Mouse (Mus musculus): Measurements from ENCODE around the gene A430078G23Rik. TPM values are rescaled to one million over a fixed set of nuclear protein-coding genes. Genes with fewer than 3 reads are reported as not detected.

The A430078G23Rik gene
- total RNA-seq, 1 experiment, result 0.18 TPM

GRCm38 (mm10) chr8:3400509-3400908, 47.3 kb downstream of the A430078G23Rik start:
- TF ChIP-seq CHD2 (IDR thresholded peaks at IDR 0.05; ENCODE audit: low read depth, low read length) (no peak), MAFK (IDR thresholded peaks at IDR 0.05; ENCODE audit: insufficient read depth, low read depth, low read length) (no peak), ZC3H11A (IDR thresholded peaks at IDR 0.05; ENCODE audit: borderline replicate concordance, low read depth, low read length) (no peak), ZNF384 (IDR thresholded peaks at IDR 0.05; ENCODE audit: low read depth, low read length) (no peak), HCFC1 (IDR thresholded peaks at IDR 0.05; ENCODE audit: borderline replicate concordance, insufficient read depth, low read length) (no peak)
- in situ Hi-C loops (cut with MboI; ENCODE audit: low sequenced_read_pairs in 2 of 2, unreplicated experiment in 2 of 2), result no loop called here
- peaks cover 16% of the 10 kb centered on the region; the same call in 1 of the 2 replicates for H3K36me3 ChIP-seq (ENCODE audit: control insufficient read depth, insufficient read depth, low read length, poor library complexity, severe bottlenecking)
- H3K27ac ChIP-seq (ENCODE audit: insufficient read depth, low read depth, low read length, poor library complexity, severe bottlenecking), result peak overlapping the region; percentile 84
- no peak for DNase-seq (ENCODE audit: low read depth, low spot score)
- peaks cover 34 to 55% of the 10 kb centered on the region in 2 experiments for H3K4me1 ChIP-seq (ENCODE audit: control insufficient read depth in 2 of 2, insufficient read depth in 2 of 2, low read length in 2 of 2, poor library complexity in 1 of 2)
- H3K9ac ChIP-seq (ENCODE audit: insufficient read depth, low read depth, low read length, poor library complexity, severe bottlenecking), result no peak overlapping the region; the same call in 1 of the 2 replicates
- no peak overlapping the region for H3K4me3 ChIP-seq (ENCODE audit: insufficient read depth in 1 of 2, low read depth in 1 of 2, low read length in 2 of 2, poor library complexity in 1 of 2, severe bottlenecking in 1 of 2)
- no peaks in the 10 kb centered on the region for H3K9me3 ChIP-seq (ENCODE audit: control insufficient read depth, insufficient read depth, low read depth, low read length)

GRCm38 (mm10) chr8:3407417-3407816, 54.2 kb downstream of the A430078G23Rik start:
- no peak overlapping the region for H3K9ac ChIP-seq (ENCODE audit: insufficient read depth, low read depth, low read length, poor library complexity, severe bottlenecking)
- H3K27ac ChIP-seq (ENCODE audit: insufficient read depth, low read depth, low read length, poor library complexity, severe bottlenecking), result no peak overlapping the region
- no peak overlapping the region for H3K4me3 ChIP-seq (ENCODE audit: insufficient read depth in 1 of 2, low read depth in 1 of 2, low read length in 2 of 2, poor library complexity in 1 of 2, severe bottlenecking in 1 of 2)
- H3K4me1 ChIP-seq (ENCODE audit: control insufficient read depth in 2 of 2, insufficient read depth in 2 of 2, low read length in 2 of 2, poor library complexity in 1 of 2), result peaks cover 7 to 41% of the 10 kb centered on the region in 2 experiments
- in situ Hi-C loops (cut with MboI; ENCODE audit: low sequenced_read_pairs in 2 of 2, unreplicated experiment in 2 of 2), result no loop called here
- peaks cover 16% of the 10 kb centered on the region; the same call in 1 of the 2 replicates for H3K36me3 ChIP-seq (ENCODE audit: control insufficient read depth, insufficient read depth, low read length, poor library complexity, severe bottlenecking)
- H3K9me3 ChIP-seq (ENCODE audit: control insufficient read depth, insufficient read depth, low read depth, low read length), result no peaks in the 10 kb centered on the region
- DNase-seq (ENCODE audit: low read depth, low spot score), result no peak
- TF ChIP-seq CHD2 (IDR thresholded peaks at IDR 0.05; ENCODE audit: low read depth, low read length) (no peak), ZC3H11A (IDR thresholded peaks at IDR 0.05; ENCODE audit: borderline replicate concordance, low read depth, low read length) (no peak), MAFK (IDR thresholded peaks at IDR 0.05; ENCODE audit: insufficient read depth, low read depth, low read length) (no peak), HCFC1 (IDR thresholded peaks at IDR 0.05; ENCODE audit: borderline replicate concordance, insufficient read depth, low read length) (no peak), ZNF384 (IDR thresholded peaks at IDR 0.05; ENCODE audit: low read depth, low read length) (no peak)

- H3K4me1 ChIP-seq (ENCODE audit: control insufficient read depth in 2 of 2, insufficient read depth in 2 of 2, low read length in 2 of 2, poor library complexity in 1 of 2), result peaks cover 21 to 47% of the 10 kb centered on the region in 2 experiments
- 0 out of 2 replicates have a peak overlapping the region, but pooled peaks have one; percentile 17 for H3K27ac ChIP-seq (ENCODE audit: insufficient read depth, low read depth, low read length, poor library complexity, severe bottlenecking)
- TF ChIP-seq ZC3H11A (IDR thresholded peaks at IDR 0.05; ENCODE audit: borderline replicate concordance, low read depth, low read length) (no peak), CHD2 (IDR thresholded peaks at IDR 0.05; ENCODE audit: low read depth, low read length) (no peak), ZNF384 (IDR thresholded peaks at IDR 0.05; ENCODE audit: low read depth, low read length) (no peak), MAFK (IDR thresholded peaks at IDR 0.05; ENCODE audit: insufficient read depth, low read depth, low read length) (no peak), HCFC1 (IDR thresholded peaks at IDR 0.05; ENCODE audit: borderline replicate concordance, insufficient read depth, low read length) (no peak)
- in situ Hi-C loops (cut with MboI; ENCODE audit: low sequenced_read_pairs in 2 of 2, unreplicated experiment in 2 of 2), result no loop called here
- H3K9me3 ChIP-seq (ENCODE audit: control insufficient read depth, insufficient read depth, low read depth, low read length), result no peaks in the 10 kb centered on the region
- no peak for DNase-seq (ENCODE audit: low read depth, low spot score)
- H3K4me3 ChIP-seq (ENCODE audit: insufficient read depth in 1 of 2, low read depth in 1 of 2, low read length in 2 of 2, poor library complexity in 1 of 2, severe bottlenecking in 1 of 2), result no peak overlapping the region
- H3K36me3 ChIP-seq (ENCODE audit: control insufficient read depth, insufficient read depth, low read length, poor library complexity, severe bottlenecking), result peaks cover 8% of the 10 kb centered on the region; the same call in 1 of the 2 replicates
- H3K9ac ChIP-seq (ENCODE audit: insufficient read depth, low read depth, low read length, poor library complexity, severe bottlenecking), result no peak overlapping the region
Observed at GRCm38 (mm10) chr8:3411085-3411484, 57.9 kb downstream of the A430078G23Rik start.

GRCm38 (mm10) chr8:3411901-3412301, 58.7 kb downstream of the A430078G23Rik start:
- no peak overlapping the region for H3K9ac ChIP-seq (ENCODE audit: insufficient read depth, low read depth, low read length, poor library complexity, severe bottlenecking)
- DNase-seq (ENCODE audit: low read depth, low spot score), result no peak
- no peak overlapping the region for H3K4me3 ChIP-seq (ENCODE audit: insufficient read depth in 1 of 2, low read depth in 1 of 2, low read length in 2 of 2, poor library complexity in 1 of 2, severe bottlenecking in 1 of 2)
- H3K36me3 ChIP-seq (ENCODE audit: control insufficient read depth, insufficient read depth, low read length, poor library complexity, severe bottlenecking), result peaks cover 3% of the 10 kb centered on the region; the same call in 1 of the 2 replicates
- no peak for TF ChIP-seq ZNF384 (IDR thresholded peaks at IDR 0.05; ENCODE audit: low read depth, low read length)
- TF ChIP-seq MAFK (IDR thresholded peaks at IDR 0.05; ENCODE audit: insufficient read depth, low read depth, low read length), result no peak
- no peak for TF ChIP-seq ZC3H11A (IDR thresholded peaks at IDR 0.05; ENCODE audit: borderline replicate concordance, low read depth, low read length)
- TF ChIP-seq CHD2 (IDR thresholded peaks at IDR 0.05; ENCODE audit: low read depth, low read length), result no peak
- no peak for TF ChIP-seq HCFC1 (IDR thresholded peaks at IDR 0.05; ENCODE audit: borderline replicate concordance, insufficient read depth, low read length)
- in situ Hi-C loops (cut with MboI; ENCODE audit: low sequenced_read_pairs in 2 of 2, unreplicated experiment in 2 of 2), result no loop called here
- H3K9me3 ChIP-seq (ENCODE audit: control insufficient read depth, insufficient read depth, low read depth, low read length), result no peaks in the 10 kb centered on the region
- no peak overlapping the region for H3K27ac ChIP-seq (ENCODE audit: insufficient read depth, low read depth, low read length, poor library complexity, severe bottlenecking)
- peaks cover 26 to 47% of the 10 kb centered on the region in 2 experiments for H3K4me1 ChIP-seq (ENCODE audit: control insufficient read depth in 2 of 2, insufficient read depth in 2 of 2, low read length in 2 of 2, poor library complexity in 1 of 2)

Measured in ES-E14 (cell line).